Mouse (Mus musculus) cerebellum, postnatal 10 days (tissue): ENCODE measurements at regions not wholly inside any gene's neighbourhood (a gene's known extent, or its start where the extent isn't known, plus 50 kb on each side); places are given as distances from the start of the nearest gene placed in this dataset.
A peak's percentile ranks its signal among the peaks of the same experiment; 100 is the strongest.

Source experiments
- DNase-seq, 2 experiments: peaks; one replicate each; pipeline ENCODE4 v3.0.0; 2021; ENCODE audit warnings: mixed read lengths in 2 of 2

DNA sequence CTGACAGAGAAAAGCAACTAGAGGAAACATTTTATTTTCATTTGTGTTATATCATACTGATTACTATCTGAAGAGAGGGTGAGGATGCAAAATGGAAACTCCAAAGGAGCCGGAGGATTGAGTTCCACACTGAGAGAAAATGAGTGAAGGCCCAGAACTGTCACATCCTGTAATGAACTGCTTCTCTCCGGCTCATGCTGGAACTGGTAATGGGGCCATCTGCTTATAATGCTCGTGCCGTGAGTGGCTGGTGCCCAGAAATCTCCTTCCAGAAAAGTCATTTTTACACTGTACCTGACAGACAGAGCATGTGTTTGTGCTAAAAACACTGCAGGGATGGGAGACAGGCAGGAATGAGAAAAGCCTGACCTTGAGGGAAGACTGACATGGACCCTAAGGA, 483.5 kb upstream of the Pkdcc start:
- peak; percentile 77 to 78 for DNase-seq

DNA sequence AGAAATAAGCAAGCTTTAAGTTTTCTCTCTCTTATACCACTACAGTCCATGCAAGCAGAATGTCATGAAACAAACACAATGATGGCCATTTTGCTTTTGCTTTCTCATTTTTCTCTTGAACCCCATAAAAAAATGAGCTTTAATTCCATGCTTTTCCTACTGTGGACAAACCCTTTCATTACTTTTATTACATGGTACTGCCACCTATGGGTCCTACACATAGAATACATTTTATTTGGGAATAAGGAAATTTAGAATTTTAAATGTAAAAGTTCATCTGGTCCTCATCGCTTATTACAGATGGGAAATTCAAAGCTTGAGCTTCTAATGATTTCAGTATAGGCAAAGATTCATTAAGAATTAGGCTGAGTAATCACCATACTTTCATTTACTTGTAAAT, 472.6 kb upstream of the Pkdcc start:
- DNase-seq = no peak

DNA sequence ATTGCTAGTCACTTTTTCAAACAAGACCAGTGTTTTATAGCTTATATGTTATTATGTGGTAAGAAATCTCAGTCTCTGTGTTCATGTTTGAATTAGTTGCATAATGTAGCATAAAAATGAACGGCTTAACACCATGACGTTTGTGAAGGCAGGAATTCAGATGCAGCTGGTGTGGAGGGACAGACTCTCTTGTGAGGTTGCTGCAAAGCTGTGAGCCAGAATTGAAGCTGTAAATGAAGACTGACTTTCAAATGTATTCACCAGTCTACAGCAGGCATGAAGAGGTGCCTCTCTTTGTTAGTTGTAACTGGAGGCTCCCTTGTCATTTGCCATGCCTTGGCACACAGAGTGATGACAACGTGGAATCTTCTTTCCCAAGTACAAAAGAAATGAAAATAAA, 457.7 kb upstream of the Pkdcc start:
- DNase-seq = no peak

DNA sequence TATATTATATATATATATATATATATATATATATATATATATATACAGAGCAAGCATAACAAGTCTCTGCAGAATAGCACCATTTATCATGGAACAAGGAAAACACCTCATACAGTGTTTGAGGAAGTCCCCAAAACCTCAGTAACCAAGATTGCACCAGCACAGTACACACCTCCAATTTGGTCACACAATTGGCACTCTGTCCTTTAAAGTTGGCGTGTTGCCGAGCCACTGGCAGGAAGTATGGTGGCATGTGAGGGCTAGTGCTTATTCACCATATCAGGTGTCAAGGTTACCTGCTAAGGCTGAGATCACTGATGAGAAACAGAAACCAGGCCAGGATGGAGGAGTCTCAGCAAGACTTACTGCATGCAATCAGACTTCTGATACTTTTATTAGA, 436.0 kb upstream of the Pkdcc start:
- DNase-seq = peak; percentile 38 to 39

DNA sequence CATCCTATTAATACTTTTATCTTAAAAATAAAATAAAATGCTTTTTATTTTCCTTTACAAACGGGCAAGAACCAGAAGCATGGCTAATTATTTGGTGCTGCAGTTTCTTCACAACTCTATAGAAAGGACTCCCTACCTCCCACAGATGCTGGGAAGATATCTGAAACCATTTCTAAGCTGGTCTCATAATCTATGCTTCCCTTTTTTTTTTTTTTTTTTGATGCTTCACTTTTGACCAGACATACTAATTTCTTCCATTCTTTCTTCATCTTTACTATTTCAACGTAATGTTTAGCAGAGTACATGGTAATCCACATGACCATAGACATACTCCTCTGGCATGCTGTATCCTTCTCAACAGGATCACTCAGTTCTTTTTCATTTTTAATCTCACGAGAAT, 393.0 kb upstream of the Pkdcc start:
- DNase-seq = no peak

DNA sequence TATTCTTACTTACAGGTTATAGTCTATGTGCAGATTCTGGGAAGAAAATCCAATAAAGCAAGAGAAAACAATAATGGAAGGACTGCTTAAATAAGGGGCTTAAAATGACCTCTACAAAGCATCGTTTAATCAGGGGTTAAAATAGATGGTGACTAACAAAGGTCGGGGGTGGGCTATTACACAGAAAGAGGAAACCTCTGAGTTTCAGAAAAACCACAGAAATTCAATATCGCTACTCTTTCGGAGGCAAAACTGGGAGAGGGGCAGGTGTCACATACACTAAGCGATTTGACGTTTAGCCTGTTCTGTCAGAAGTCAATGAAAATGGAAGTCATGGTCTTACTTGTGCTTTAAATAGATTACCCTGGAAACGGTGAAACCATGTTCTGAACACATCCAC, 391.0 kb upstream of the Pkdcc start:
- no peak for DNase-seq

DNA sequence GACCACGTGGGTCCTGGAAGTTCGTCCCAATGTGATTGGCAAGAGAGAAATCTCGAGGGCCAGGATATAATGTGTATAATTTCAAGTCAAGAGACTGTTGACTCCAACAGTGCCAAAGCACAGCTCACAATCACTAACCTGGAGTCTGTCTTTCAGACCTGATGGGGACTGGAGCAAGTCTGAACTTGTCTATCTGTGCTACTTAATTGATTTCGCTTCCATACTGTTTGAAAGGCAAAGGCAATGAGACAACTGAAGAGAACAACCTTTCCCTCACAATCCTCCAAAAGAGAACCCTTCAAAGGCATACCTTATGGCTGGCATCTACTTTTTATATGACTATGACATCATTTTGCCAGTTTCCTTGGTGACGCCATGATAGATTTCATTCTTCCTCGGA, 390.5 kb upstream of the Pkdcc start:
- no peak for DNase-seq

DNA sequence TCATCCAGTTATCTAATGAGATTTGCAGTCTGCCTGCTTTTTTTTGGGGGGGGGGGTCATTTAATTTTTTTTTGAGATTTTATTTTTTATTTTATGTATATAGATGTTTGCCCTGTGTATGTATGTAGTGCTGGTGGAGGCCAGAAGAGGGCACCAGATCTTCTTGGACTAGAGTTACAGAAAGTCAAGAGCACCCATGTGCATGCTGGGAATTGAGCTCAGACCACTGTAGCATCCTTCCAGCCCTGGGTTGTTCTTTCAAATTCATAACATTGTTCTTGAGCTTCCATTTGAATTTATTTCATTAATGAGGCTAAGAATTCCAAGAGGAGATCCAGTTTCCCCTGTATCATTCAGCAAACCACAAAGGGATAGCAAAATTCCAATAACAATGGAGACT, 387.9 kb upstream of the Pkdcc start:
- no peak for DNase-seq

DNA sequence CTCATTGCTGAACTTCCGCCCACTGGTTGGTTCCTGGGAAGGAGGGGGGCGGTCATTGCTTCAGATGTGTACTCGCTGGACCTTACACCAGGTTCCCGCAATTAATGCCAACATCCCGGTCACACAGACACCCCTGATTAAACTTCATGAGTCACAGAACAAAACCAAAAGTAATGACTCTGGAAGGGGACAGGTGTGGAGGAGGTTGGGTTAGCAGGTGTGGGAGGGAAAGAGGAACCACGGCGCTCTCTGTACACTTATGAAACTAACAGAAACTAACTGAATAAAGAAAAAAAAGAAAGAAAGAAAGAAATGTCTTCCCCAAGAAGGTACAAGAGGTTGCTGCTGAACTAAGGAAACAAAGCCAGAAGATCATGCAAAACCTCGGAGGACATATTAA, 387.3 kb upstream of the Pkdcc start:
- no peak for DNase-seq

DNA sequence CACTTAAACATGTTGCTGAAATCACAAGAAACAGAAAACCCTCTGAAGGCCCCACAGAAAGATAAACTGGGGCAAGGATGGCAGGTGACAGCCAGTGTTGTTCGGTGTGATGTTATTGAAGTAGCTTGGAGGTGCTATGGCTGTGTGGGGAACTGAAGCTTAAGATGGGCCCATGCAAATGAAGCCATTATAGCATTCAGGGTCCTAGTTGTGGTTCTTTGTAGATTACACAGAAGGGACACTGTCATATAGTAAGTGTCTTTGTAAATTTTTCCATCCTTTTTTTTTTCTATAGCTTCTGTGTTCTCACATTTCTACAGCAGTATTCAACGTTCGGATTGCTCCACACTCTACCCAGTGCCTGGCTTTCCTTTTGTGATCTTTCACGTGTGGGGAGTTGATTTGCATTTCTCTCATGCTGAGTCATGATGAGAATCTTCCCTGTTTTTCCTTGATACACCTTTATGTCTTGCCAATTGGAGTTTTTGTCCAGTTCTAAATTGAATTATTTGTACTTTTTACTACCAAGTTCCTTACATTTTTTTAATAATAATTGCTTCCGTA, 386.6 kb upstream of the Pkdcc start:
- DNase-seq = no peak

DNA sequence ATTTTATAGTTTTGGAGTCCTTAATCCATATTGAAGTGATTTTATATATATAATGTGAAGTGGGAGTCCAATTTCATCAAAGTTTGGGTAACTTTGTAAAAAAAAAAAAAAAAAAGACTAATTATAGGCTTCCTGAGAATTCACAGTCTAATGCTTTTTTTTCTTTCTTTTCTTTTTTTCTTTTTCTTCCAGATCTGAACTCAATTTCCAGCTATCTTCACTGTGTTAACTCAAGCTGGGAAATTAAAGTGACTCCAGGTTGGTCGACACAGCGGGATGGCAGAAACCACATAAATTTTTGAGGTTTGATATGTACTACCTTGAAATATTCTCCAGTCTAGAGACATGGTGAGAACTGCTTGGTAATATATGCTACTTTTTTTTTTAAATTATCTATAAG, 385.7 kb upstream of the Pkdcc start:
- DNase-seq = no peak

DNA sequence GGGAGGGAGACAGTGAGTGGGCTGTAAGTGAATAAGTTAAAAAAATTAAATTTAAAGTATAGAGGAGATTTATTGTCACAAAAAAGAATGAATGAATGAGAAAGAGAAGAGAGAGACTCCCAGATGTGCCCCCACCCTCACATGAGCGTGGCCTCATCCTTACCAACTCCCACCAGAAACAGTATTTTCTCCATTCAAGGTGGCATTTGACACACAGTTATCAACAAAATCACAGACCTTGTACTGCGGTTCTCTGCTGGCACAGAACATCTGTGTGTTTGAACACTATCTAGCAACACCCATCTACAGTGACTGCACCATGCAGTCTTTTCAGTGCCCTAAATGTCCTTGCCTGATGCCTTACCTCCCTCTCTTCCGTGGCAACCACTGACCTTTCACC, 380.9 kb upstream of the Pkdcc start:
- DNase-seq = no peak

DNA sequence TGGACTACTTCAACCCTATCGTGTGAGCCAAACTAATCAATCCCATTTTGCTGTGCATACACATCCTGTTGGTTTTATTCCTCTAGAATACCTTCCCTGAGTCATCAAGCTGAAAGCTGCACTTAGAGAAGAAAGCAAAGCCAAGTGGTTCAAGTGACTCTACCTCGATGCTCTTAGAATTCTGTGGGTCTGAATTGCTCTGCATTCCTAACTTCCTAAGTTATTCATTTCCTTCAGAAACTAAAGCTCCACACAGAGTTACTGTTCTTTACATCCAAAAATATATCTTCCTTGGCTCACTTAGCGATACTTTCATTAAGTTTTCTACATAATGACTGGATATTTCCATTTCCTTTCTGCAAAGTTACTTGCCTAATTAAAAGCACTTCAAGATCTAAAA, 379.0 kb upstream of the Pkdcc start:
- DNase-seq = no peak

DNA sequence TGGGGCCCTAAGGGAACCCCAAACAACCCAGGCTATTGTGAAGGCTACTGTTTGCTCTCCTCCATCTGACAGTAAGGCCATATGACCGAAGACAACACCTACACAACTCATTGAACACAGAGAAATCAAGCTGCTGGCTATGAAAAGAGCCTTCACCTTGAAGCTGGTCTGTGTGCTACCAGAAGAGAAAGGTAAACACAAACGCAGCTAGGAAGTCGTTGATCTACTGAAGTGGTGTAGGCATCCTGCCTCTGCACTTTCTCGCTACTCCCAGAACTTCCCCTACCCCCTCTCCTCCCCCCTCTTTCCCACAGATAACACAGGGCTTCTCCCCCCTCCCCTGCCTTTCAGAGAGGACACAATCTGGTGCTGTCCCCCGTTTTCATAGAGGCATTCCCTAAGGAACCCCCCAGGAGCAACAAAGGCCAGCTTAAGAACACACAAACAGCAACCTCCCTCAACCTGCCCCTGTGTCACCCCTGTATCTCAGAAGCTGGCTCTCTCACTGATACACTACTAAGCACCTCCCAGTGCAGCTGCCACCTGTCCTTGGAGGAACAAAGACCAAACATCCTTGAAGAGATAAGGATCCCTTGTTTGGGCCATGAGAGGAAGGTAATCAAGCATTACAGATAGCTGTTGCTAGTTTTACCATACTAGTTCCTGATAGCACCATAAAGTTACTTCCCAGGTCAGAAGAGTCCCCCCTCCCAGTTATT, 368.2 kb upstream of the Pkdcc start:
- no peak for DNase-seq

DNA sequence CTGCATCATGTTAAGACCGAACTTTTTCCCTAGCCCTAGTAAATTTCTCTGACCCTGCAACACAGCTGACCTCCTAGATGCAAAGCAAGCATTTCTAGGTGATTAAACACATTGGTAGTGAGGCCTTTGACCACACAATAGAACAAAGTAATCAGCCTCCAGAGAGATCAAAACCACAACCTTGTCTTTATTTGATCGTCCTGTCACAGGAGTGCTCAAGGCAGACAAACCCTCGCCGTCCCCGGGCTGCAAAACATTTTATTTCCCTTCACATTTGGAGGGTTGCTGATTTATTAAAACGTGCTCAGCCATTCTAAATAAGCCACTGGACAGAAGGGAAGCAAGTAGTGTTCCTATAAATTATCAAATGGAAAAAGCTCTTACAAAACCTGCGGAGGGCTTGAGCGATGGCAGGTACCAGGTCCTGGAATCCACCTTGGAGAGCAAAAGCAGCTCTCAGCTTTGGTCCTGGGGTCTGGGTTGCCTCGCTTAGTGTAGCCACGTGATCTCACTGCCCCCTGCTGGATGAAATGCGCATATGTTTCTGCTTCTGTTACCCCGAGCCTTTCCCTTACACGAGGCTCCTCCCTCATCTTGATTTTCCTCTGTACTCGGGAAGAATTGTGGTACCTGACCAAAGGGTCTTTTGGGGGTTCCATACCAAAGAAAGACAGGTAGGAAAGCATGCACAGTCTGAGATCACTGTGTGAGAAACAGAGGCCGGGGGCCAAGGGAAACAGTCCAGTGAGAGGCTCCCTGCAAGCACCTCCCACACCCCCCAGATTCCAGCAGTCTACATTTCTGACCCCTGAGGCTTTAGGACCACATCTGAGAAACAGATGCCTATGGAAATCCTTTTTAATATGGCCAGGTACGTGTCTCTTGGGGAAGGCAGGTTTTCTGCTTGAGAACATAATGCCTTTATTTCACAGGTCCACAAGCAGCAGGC, 357.6 kb upstream of the Pkdcc start:
- peak; percentile 91 to 94 for DNase-seq

DNA sequence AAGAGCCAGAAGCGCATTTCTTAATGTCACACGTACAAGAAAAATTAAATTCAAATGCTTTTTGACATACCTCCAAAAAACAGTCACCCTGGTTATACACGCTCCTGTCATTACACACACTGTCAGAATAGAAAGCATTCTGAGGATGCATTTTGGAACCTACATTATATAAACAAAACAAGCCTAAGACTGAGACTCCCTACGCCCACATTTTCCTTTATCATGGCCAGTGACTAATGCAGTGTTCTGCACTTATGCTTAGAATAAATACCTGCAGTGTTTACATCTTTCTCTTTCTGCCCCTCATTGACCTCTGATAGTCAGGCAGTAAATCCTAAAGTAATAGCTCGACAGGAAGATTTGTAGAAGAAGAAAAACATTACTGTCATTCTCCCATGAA, 354.7 kb upstream of the Pkdcc start:
- no peak for DNase-seq

DNA sequence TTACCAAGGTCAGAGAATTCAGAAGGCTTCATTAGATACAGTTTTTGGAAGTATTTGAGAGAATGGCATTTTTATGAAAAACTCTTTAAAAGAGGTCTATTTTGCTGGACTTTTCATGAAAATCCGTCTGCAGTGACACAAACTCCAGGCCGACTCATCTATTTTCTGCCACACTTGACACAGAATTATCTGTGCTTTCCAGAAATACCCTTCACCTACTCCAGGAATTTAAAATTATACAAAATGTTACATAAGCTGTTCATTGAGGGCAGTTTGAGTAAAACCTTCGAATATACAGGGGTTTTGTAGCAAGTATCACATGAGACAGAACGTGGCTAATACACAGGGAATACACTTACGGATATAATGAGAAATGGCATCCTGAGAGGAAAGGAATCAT, 354.1 kb upstream of the Pkdcc start:
- DNase-seq = no peak

DNA sequence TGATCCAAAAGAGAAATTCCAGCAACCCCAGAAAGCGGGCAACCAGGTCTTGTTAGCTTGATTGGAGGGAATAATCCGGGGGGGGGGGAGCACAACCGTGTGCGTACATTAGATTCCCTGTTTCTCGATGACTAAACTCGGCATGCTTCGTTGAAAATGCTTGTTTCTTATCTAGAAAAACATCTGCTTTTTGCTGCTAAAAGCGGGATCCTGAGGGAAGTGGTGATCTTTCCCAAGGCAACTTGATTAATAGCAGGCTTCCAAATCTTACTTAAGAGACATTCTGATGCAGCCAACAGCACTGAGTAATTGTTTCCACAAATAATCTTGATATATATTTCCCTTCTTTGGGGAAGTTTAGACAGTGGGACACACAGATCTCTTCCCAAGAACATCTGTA, 338.0 kb upstream of the Pkdcc start:
- no peak for DNase-seq

DNA sequence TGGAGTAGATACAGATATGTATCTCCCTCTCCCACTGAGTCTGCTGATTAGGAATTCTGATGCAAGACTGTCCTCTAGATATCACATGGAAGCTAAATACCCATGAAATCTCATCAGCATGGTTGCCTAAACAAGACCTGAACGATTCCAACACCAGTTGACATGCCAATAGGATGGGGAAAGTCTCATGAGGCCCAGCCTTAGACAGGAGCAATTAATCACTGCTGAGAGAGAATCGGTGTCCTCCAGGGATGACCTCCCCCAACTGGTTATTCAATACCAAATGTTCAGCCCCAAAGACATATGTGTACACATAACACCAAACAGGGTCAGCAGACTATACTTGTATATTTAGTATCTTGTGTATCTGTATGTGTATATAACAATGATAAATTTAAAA, 314.5 kb upstream of the Pkdcc start:
- peak; percentile 3 to 6 for DNase-seq

DNA sequence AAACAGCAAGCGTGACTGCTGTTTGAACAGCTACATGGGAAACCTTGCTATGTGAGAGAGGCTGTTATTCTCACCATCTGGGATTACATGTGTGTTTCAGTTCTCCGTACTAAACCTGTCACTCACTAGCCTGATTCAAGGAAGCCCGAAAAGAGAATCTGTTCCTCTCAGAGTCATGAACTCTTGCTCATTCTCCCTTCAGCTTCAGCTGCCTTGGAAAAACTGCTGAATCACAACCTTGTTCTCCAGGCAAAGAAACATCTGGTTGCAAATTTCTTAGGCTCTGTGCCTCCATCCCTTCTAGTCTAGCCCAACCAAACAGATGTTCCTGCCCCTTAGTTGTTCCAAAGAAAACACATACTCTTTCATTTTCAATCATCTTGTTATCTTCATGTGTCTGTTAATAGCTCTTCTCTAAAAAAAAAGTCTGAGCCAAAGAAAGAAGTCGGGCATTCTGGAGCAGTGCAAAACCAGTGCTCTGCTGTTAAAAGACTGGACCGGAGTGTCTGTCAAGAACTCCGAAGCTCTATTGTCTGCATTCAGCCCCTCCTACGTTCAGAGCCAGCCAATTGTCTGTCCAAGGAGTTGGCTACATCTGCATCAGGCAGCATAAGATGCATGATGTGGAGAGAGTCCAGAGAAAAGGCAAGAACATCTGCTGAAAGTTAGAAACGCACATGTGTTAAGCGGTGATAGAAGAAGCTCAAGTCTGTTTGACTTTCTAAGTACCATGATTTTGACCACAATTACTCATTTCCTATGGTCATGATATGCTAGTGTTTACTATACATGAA, 313.8 kb upstream of the Pkdcc start:
- no peak for DNase-seq

DNA sequence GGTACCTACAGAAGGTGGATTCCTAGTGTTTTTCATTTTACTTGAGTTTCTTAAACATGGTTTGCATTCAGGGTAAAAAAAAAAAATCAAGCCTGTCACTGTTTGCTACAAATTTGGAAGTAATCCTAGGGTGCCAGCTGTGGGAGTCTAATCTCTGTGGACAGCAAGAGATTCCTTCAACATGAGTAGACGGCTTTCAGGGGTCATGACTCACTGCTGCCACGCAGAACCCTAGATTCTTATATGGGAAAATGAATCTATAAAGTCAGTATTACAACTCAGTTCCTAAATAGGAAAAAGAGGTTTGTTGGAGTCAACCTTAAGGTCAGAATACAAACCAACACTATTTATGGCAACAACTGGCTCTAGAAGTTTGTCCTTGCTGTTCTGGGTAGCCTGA, 310.1 kb upstream of the Pkdcc start:
- DNase-seq = no peak

DNA sequence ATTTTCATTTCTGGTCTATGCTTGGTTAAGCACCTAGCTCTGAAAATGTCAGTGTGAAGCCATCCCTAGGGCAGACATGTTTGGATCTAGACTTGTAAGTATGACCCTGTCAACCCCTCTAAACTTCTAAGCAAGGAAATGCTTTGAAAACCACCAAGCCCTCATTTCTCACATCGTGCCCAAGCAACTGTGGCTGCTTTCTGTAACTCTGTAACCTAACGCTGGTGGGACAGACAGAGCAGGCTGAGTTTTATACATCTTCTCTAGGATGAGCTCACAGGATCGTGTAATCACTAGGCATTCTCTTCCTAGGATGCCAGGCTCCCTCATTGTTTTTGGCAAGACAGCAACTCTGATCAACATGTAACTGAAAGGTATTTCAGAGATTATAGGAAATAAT, 309.6 kb upstream of the Pkdcc start:
- DNase-seq = no peak

DNA sequence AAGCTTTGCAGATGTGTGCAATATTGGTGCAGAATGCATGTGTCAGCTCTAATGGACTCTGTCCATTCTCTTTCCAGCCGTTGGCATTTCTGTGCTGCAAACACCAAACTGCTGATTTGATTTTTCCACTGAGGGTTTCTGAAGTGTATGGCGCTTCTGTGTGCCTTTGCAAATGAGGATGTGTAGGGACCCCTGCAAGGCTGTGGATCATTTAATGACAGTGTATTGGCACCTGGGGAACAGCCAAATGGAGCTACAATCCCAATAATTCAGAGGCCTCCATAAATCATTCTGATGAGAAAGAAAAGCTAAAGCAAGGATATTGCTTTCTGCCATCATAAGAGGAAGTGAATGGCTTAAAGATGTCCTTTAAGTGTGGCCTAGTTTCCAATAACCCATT, 305.9 kb upstream of the Pkdcc start:
- DNase-seq = no peak
